In the genomic region with DNA sequence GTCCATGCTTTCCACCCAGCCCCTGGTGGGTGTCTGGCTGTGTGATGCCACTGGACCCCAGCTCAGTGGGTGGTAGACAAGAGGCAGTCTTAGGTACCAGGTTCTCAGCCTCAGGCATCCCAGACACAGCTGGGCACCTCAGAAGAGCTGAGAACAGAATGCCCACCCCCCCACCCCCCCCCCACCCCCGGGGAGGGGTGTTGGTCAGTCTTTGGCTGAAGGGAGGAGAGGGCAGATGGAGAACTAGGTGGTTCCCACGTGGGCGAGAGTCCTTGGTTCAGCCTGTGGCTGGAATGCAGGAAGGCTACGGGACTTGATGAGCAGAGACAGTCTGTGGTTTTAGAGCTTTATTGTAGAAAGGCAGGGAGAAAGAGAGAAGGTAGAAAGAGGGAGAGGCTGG, we compare ENCODE assay signal across 26 mouse cellular contexts. TPM values are rescaled to one million over a fixed set of nuclear protein-coding genes. Genes with fewer than 3 reads are reported as not detected.
DNase-seq lines count a peak whose midpoint lies in the region; ATAC-seq lines count a peak whose summit lies in the region.
"Had no signal": no experiment of that assay in that cellular context is flagged by ENCODE, and none has a peak within 500 bp of the region (broad histone marks: within the 10 kb centered on the region; RNA-seq: fewer than 3 reads in every experiment).

No protein-coding gene starts in this region.

- DNase-seq in forebrain, embryonic 11.5 days (ENCODE audit: low spot score): no peak
- DNase-seq in kidney, postnatal 14 days: no peak
- DNase-seq in heart, postnatal 36 days: no peak
- DNase-seq: adrenal gland, adult 8-10 months; cerebellum, adult 2 months; cerebellum, postnatal 14 days; gastrocnemius, postnatal 36 days; heart, adult 2 months; kidney, adult 8-10 months; lung, embryonic 14.5 days; lung, postnatal 4 days; midbrain, embryonic 14.5 days; right cerebral cortex, postnatal 4 days; thymus, postnatal 4 days had no signal

- no peaks in the 10 kb centered on the region for H3K9me3 ChIP-seq in forebrain, embryonic 11.5 days (ENCODE audit: control insufficient read depth, low read length)
- H3K9me3 ChIP-seq in forebrain, embryonic 16.5 days (ENCODE audit: control insufficient read depth, low read length): no peaks in the 10 kb centered on the region
- H3K9me3 ChIP-seq in kidney, embryonic 16.5 days (ENCODE audit: low read length): 0 out of 2 replicates have a peak, but pooled peaks cover 2% of the 10 kb centered on the region
- no peaks in the 10 kb centered on the region for H3K9me3 ChIP-seq in midbrain, embryonic 12.5 days
- no peaks in the 10 kb centered on the region for H3K9me3 ChIP-seq in midbrain, embryonic 15.5 days
- H3K9me3 ChIP-seq: G1E; limb, embryonic 15.5 days; neural tube, embryonic 12.5 days had no signal

- H3K4me1 ChIP-seq in forebrain, embryonic 11.5 days (replicated peaks; ENCODE audit: control insufficient read depth, insufficient read depth, low read length): no peaks in the 10 kb centered on the region
- no peaks in the 10 kb centered on the region for H3K4me1 ChIP-seq in forebrain, embryonic 16.5 days (replicated peaks; ENCODE audit: control insufficient read depth, insufficient read depth, low read length)
- H3K4me1 ChIP-seq in kidney, embryonic 16.5 days (ENCODE audit: insufficient read depth, low read length): no peaks in the 10 kb centered on the region
- no peaks in the 10 kb centered on the region for H3K4me1 ChIP-seq in midbrain, embryonic 12.5 days
- no peaks in the 10 kb centered on the region for H3K4me1 ChIP-seq in midbrain, embryonic 15.5 days
- H3K4me1 ChIP-seq: heart, embryonic 12.5 days; limb, embryonic 15.5 days; megakaryocyte, embryonic 14.5 days; neural tube, embryonic 12.5 days had no signal

- H3K36me3 ChIP-seq in forebrain, embryonic 11.5 days (ENCODE audit: control insufficient read depth, insufficient read depth, low read length): no peaks in the 10 kb centered on the region
- no peaks in the 10 kb centered on the region for H3K36me3 ChIP-seq in forebrain, embryonic 16.5 days (ENCODE audit: control insufficient read depth, insufficient read depth)
- no peaks in the 10 kb centered on the region for H3K36me3 ChIP-seq in kidney, embryonic 16.5 days (ENCODE audit: insufficient read depth, low read length)
- no peaks in the 10 kb centered on the region for H3K36me3 ChIP-seq in midbrain, embryonic 12.5 days
- H3K36me3 ChIP-seq in midbrain, embryonic 15.5 days (replicated peaks): no peaks in the 10 kb centered on the region
- H3K36me3 ChIP-seq: G1E; heart, embryonic 12.5 days; limb, embryonic 15.5 days; neural tube, embryonic 12.5 days had no signal

- no peak overlapping the region for H3K27ac ChIP-seq in forebrain, embryonic 11.5 days (ENCODE audit: low read depth, low read length)
- H3K27ac ChIP-seq in forebrain, embryonic 16.5 days (ENCODE audit: low read length): no peak overlapping the region
- H3K27ac ChIP-seq in kidney, embryonic 16.5 days (ENCODE audit: low read length): no peak overlapping the region
- H3K27ac ChIP-seq in midbrain, embryonic 12.5 days (replicated peaks): no peak overlapping the region
- H3K27ac ChIP-seq in midbrain, embryonic 15.5 days: no peak overlapping the region
- H3K27ac ChIP-seq: heart, adult 2 months; layer of hippocampus, adult 2 months; limb, embryonic 15.5 days; liver, embryonic 14.5 days; neural tube, embryonic 12.5 days had no signal

- intact Hi-C loops in heart, postnatal 36 days (cut with DNase I): no loop called here

- H3K4me2 ChIP-seq in forebrain, embryonic 11.5 days (ENCODE audit: low read depth, low read length, severe bottlenecking): no peak overlapping the region
- H3K4me2 ChIP-seq in forebrain, embryonic 16.5 days (ENCODE audit: low read length): no peak overlapping the region
- no peak overlapping the region for H3K4me2 ChIP-seq in kidney, embryonic 16.5 days (replicated peaks; ENCODE audit: low read depth, low read length)
- no peak overlapping the region for H3K4me2 ChIP-seq in midbrain, embryonic 12.5 days (replicated peaks)
- no peak overlapping the region for H3K4me2 ChIP-seq in midbrain, embryonic 15.5 days
- H3K4me2 ChIP-seq: heart, embryonic 12.5 days; limb, embryonic 15.5 days; lung, embryonic 14.5 days; neural tube, embryonic 12.5 days had no signal

- 0 out of 2 replicates have a peak, but pooled peaks have one; percentile 15 for ATAC-seq in forebrain, embryonic 11.5 days (replicated peaks; ENCODE audit: low FRiP score)
- ATAC-seq in forebrain, embryonic 16.5 days: no peak
- peak; percentile 27; the same call in 1 of the 2 replicates for ATAC-seq in kidney, embryonic 16.5 days (ENCODE audit: low FRiP score, low TSS enrichment)
- peak; percentile 63 for ATAC-seq in midbrain, embryonic 12.5 days (ENCODE audit: low FRiP score, low read depth)
- ATAC-seq in midbrain, embryonic 15.5 days (replicated peaks): no peak
- ATAC-seq: intestine, embryonic 16.5 days had no signal

- H3K4me3 ChIP-seq in forebrain, embryonic 11.5 days (ENCODE audit: low read depth, low read length): no peak overlapping the region
- no peak overlapping the region for H3K4me3 ChIP-seq in forebrain, embryonic 16.5 days (replicated peaks; ENCODE audit: low read length)
- no peak overlapping the region for H3K4me3 ChIP-seq in kidney, embryonic 16.5 days (ENCODE audit: low read length)
- H3K4me3 ChIP-seq in midbrain, embryonic 12.5 days: no peak overlapping the region
- no peak overlapping the region for H3K4me3 ChIP-seq in midbrain, embryonic 15.5 days
- H3K4me3 ChIP-seq: heart, adult 2 months; heart, embryonic 12.5 days; layer of hippocampus, adult 2 months; limb, embryonic 15.5 days; megakaryocyte, embryonic 14.5 days; neural tube, embryonic 12.5 days had no signal

- H3K27me3 ChIP-seq in forebrain, embryonic 11.5 days (ENCODE audit: control insufficient read depth, insufficient read depth, low read length): no peaks in the 10 kb centered on the region
- no peaks in the 10 kb centered on the region for H3K27me3 ChIP-seq in forebrain, embryonic 16.5 days (replicated peaks; ENCODE audit: control insufficient read depth, insufficient read depth, low read length)
- H3K27me3 ChIP-seq in kidney, embryonic 16.5 days (ENCODE audit: insufficient read depth, low read length): no peaks in the 10 kb centered on the region
- H3K27me3 ChIP-seq in midbrain, embryonic 12.5 days: no peaks in the 10 kb centered on the region
- no peaks in the 10 kb centered on the region for H3K27me3 ChIP-seq in midbrain, embryonic 15.5 days (replicated peaks)
- H3K27me3 ChIP-seq: heart, embryonic 12.5 days; limb, embryonic 15.5 days; megakaryocyte, embryonic 14.5 days; neural tube, embryonic 12.5 days had no signal

- H3K9ac ChIP-seq in forebrain, embryonic 11.5 days (ENCODE audit: low read length): no peak overlapping the region
- no peak overlapping the region for H3K9ac ChIP-seq in forebrain, embryonic 16.5 days (replicated peaks; ENCODE audit: low read depth, low read length)
- no peak overlapping the region for H3K9ac ChIP-seq in kidney, embryonic 16.5 days (replicated peaks; ENCODE audit: low read length)
- H3K9ac ChIP-seq in midbrain, embryonic 12.5 days (replicated peaks): no peak overlapping the region
- H3K9ac ChIP-seq in midbrain, embryonic 15.5 days: no peak overlapping the region
- H3K9ac ChIP-seq: heart, embryonic 12.5 days; limb, embryonic 15.5 days; liver, embryonic 14.5 days; lung, embryonic 14.5 days; neural tube, embryonic 12.5 days had no signal

- 34% methylated on average over 4 of the region's 4 CpGs for WGBS in forebrain, embryonic 11.5 days
- WGBS in forebrain, embryonic 16.5 days: 39% methylated on average over 4 of the region's 4 CpGs
- 18% methylated on average over 4 of the region's 4 CpGs for WGBS in kidney, embryonic 16.5 days
- WGBS in midbrain, embryonic 12.5 days: 34% methylated on average over 4 of the region's 4 CpGs
- 20% methylated on average over 4 of the region's 4 CpGs for WGBS in midbrain, embryonic 15.5 days

RNA-seq across cellular contexts. Expression of gene Tmx4, which starts 12.5 kb away (rescaled TPM):
- 49.9 and 50.6 TPM in 2 replicates for polyA plus RNA-seq in forebrain, embryonic 11.5 days (2014; fragmentation: Nextera tagmentation; extraction: Ambion mirVana)
- 85.2 and 99.0 TPM in 2 replicates for polyA plus RNA-seq in forebrain, embryonic 16.5 days (2015; fragmentation: Nextera tagmentation; extraction: Ambion mirVana)
- 20.4 and 21.2 TPM in 2 replicates for polyA plus RNA-seq in kidney, embryonic 16.5 days (2015; fragmentation: Nextera tagmentation; extraction: Ambion mirVana)
- polyA plus RNA-seq in midbrain, embryonic 12.5 days (2016; fragmentation: Nextera tagmentation; extraction: Ambion mirVana): 71.0 and 83.7 TPM in 2 replicates
- 116 and 136 TPM in 2 replicates for polyA plus RNA-seq in midbrain, embryonic 15.5 days (2015; fragmentation: Nextera tagmentation; extraction: Ambion mirVana)
- total RNA-seq in heart, postnatal 36 days (2021): 10 to 100 TPM; 49.7 to 56.5 TPM

Comparison
In these comparisons a context has a peak if more than half of its experiments do, and no peak if none do; other contexts are left out.
1. ATAC-seq: peak in forebrain, embryonic 11.5 days (single experiment), kidney, embryonic 16.5 days (single experiment) and midbrain, embryonic 12.5 days (single experiment); none in forebrain, embryonic 16.5 days (single experiment) and midbrain, embryonic 15.5 days (single experiment).